Mouse (Mus musculus): ENCODE data around the gene Itga9. TPM values are rescaled to one million over a fixed set of nuclear protein-coding genes. Genes with fewer than 3 reads are reported as not detected.

The Itga9 gene
- polyA plus RNA-seq, 1 experiment, result 1.6 TPM

GRCm38 (mm10) chr9:118669696-118670095, 63.2 kb downstream of the Itga9 start:
- H3K27me3 ChIP-seq (ENCODE audit: control insufficient read depth, insufficient read depth, low read length), result no peaks in the 10 kb centered on the region
- no peak overlapping the region for H3K27ac ChIP-seq (ENCODE audit: insufficient read depth, low read length)
- 71% methylated on average over 3 of the region's 3 CpGs for WGBS

DNA sequence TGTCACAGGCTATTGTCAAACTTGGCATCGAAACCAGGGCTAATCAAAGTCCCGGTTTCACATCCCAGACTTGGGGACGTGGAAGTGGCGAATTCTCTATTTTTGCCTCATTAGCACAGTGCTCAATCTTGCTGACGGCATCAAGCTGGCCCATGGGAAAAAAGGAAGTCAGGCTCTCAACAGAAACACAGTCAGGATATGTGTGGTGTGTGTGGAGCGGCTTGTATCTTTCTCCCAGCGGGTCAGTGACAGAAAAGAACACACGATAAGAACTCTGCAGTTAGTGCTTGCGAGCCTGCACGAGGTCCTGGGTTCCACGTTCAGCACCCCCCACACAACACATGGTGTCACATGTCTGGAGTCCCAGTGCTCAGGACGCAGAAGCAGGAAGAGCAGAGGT, 67.8 kb downstream of the Itga9 start:
- TF ChIP-seq CTCF (IDR thresholded peaks at IDR 0.05; ENCODE audit: borderline replicate concordance, insufficient read depth, low read depth, low read length), result no peak
- TF ChIP-seq POLR2A (IDR thresholded peaks at IDR 0.05; ENCODE audit: borderline replicate concordance, insufficient read depth, low read length), result no peak
- Histone ChIP-seq H3K27me3 (ENCODE audit: control insufficient read depth, insufficient read depth, low read length) (no peaks in the 10 kb centered on the region), H3K27ac (ENCODE audit: insufficient read depth, low read length) (no peak overlapping the region), H3K4me1 (ENCODE audit: control insufficient read depth, insufficient read depth, low read length) (no peaks in the 10 kb centered on the region), H3K4me3 (replicated peaks; ENCODE audit: insufficient read depth, low read depth, low read length) (no peak overlapping the region)
- DNase-seq, result no peak
- 72% methylated on average over 12 of the region's 12 CpGs for WGBS

More at GRCm38 (mm10) chr9:118669696-118670095, 63.2 kb downstream of the Itga9 start:
- Histone ChIP-seq H3K4me1 (ENCODE audit: control insufficient read depth, insufficient read depth, low read length) (no peaks in the 10 kb centered on the region), H3K4me3 (replicated peaks; ENCODE audit: insufficient read depth, low read depth, low read length) (no peak overlapping the region)
- DNase-seq, result no peak
- no peak for TF ChIP-seq CTCF (IDR thresholded peaks at IDR 0.05; ENCODE audit: borderline replicate concordance, insufficient read depth, low read depth, low read length)
- no peak for TF ChIP-seq POLR2A (IDR thresholded peaks at IDR 0.05; ENCODE audit: borderline replicate concordance, insufficient read depth, low read length)

DNA sequence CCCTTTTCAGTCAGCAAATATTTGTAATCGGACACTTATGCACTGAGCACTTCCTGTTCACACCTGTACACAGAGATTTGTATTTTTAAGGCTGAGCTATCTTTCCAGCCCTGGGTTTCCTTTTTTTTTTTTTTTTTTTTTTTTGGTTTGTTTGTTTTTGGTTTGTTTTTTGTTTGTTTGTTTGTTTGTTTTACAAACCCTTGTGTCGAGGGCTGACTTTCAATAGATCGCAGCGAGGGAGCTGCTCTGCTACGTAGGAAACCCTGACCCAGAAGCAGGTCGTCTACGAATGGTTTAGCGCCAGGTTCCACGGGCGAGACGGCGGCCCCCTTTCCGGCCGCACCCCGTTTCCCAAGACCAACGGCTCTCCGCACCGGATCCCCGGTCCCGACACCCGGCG, 68.3 kb downstream of the Itga9 start:
- WGBS, result 90% methylated on average over 22 of the region's 22 CpGs
- no peaks in the 10 kb centered on the region for H3K4me1 ChIP-seq (ENCODE audit: control insufficient read depth, insufficient read depth, low read length)
- peak in 1 of 2 experiments; percentile 18 for DNase-seq
- no peak for TF ChIP-seq CTCF (IDR thresholded peaks at IDR 0.05; ENCODE audit: borderline replicate concordance, insufficient read depth, low read depth, low read length)
- no peak for TF ChIP-seq POLR2A (IDR thresholded peaks at IDR 0.05; ENCODE audit: borderline replicate concordance, insufficient read depth, low read length)
- H3K27me3 ChIP-seq (ENCODE audit: control insufficient read depth, insufficient read depth, low read length), result no peaks in the 10 kb centered on the region
- H3K27ac ChIP-seq (ENCODE audit: insufficient read depth, low read length), result no peak overlapping the region
- H3K4me3 ChIP-seq (replicated peaks; ENCODE audit: insufficient read depth, low read depth, low read length), result no peak overlapping the region

- H3K27ac ChIP-seq (ENCODE audit: insufficient read depth, low read length), result no peak overlapping the region
- TF ChIP-seq POLR2A (IDR thresholded peaks at IDR 0.05; ENCODE audit: borderline replicate concordance, insufficient read depth, low read length), result no peak
- TF ChIP-seq CTCF (IDR thresholded peaks at IDR 0.05; ENCODE audit: borderline replicate concordance, insufficient read depth, low read depth, low read length), result no peak
- H3K4me3 ChIP-seq (replicated peaks; ENCODE audit: insufficient read depth, low read depth, low read length), result no peak overlapping the region
- H3K27me3 ChIP-seq (ENCODE audit: control insufficient read depth, insufficient read depth, low read length), result no peaks in the 10 kb centered on the region
- DNase-seq, result no peak
- H3K4me1 ChIP-seq (ENCODE audit: control insufficient read depth, insufficient read depth, low read length), result no peaks in the 10 kb centered on the region
- 90% methylated on average over 8 of the region's 8 CpGs for WGBS
Observed at GRCm38 (mm10) chr9:118675573-118676170, 69.2 kb downstream of the Itga9 start.

DNA sequence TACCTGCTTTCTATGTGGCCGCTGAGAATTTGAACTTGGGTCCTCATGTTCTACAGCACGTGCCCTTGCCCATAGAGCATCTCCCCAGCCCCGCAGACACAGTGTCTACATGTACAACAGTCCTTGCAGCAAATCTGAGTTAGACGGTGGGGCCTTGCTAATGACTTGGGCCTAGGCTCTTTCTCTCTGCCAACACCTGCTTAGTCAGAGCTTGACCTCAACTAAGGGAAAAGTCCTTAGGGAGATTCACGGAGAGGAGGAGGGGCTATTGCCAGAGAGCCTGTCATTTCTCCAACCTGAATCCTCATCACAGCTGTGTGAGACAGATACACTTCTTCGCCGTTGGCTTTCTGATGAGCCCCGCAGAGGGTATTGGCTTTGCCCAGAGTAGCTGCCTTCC, 70.2 kb downstream of the Itga9 start:
- H3K4me3 ChIP-seq (replicated peaks; ENCODE audit: insufficient read depth, low read depth, low read length), result no peak overlapping the region
- no peaks in the 10 kb centered on the region for H3K27me3 ChIP-seq (ENCODE audit: control insufficient read depth, insufficient read depth, low read length)
- H3K4me1 ChIP-seq (ENCODE audit: control insufficient read depth, insufficient read depth, low read length), result no peaks in the 10 kb centered on the region
- H3K27ac ChIP-seq (ENCODE audit: insufficient read depth, low read length), result no peak overlapping the region
- 71% methylated on average over 8 of the region's 8 CpGs for WGBS
- DNase-seq, result no peak
- TF ChIP-seq CTCF (IDR thresholded peaks at IDR 0.05; ENCODE audit: borderline replicate concordance, insufficient read depth, low read depth, low read length), result no peak
- TF ChIP-seq POLR2A (IDR thresholded peaks at IDR 0.05; ENCODE audit: borderline replicate concordance, insufficient read depth, low read length), result no peak

- TF ChIP-seq CTCF (IDR thresholded peaks at IDR 0.05; ENCODE audit: borderline replicate concordance, insufficient read depth, low read depth, low read length), result no peak
- TF ChIP-seq POLR2A (IDR thresholded peaks at IDR 0.05; ENCODE audit: borderline replicate concordance, insufficient read depth, low read length), result no peak
- Histone ChIP-seq H3K4me1 (ENCODE audit: control insufficient read depth, insufficient read depth, low read length) (no peaks in the 10 kb centered on the region), H3K27me3 (ENCODE audit: control insufficient read depth, insufficient read depth, low read length) (no peaks in the 10 kb centered on the region), H3K4me3 (replicated peaks; ENCODE audit: insufficient read depth, low read depth, low read length) (no peak overlapping the region), H3K27ac (ENCODE audit: insufficient read depth, low read length) (no peak overlapping the region)
- 64% methylated on average over 9 of the region's 9 CpGs for WGBS
- DNase-seq, result no peak
Observed at GRCm38 (mm10) chr9:118677349-118677748, 70.9 kb downstream of the Itga9 start.

- Histone ChIP-seq H3K27ac (ENCODE audit: insufficient read depth, low read length) (no peak overlapping the region), H3K27me3 (ENCODE audit: control insufficient read depth, insufficient read depth, low read length) (no peaks in the 10 kb centered on the region), H3K4me1 (ENCODE audit: control insufficient read depth, insufficient read depth, low read length) (no peaks in the 10 kb centered on the region), H3K4me3 (replicated peaks; ENCODE audit: insufficient read depth, low read depth, low read length) (no peak overlapping the region)
- no peak for DNase-seq
- TF ChIP-seq POLR2A (IDR thresholded peaks at IDR 0.05; ENCODE audit: borderline replicate concordance, insufficient read depth, low read length) (no peak), CTCF (IDR thresholded peaks at IDR 0.05; ENCODE audit: borderline replicate concordance, insufficient read depth, low read depth, low read length) (no peak)
- WGBS, result 62% methylated on average over 15 of the region's 15 CpGs
Observed at GRCm38 (mm10) chr9:118678020-118678750, 71.7 kb downstream of the Itga9 start.

- Histone ChIP-seq H3K4me1 (ENCODE audit: control insufficient read depth, insufficient read depth, low read length) (no peaks in the 10 kb centered on the region), H3K4me3 (replicated peaks; ENCODE audit: insufficient read depth, low read depth, low read length) (no peak overlapping the region), H3K27me3 (ENCODE audit: control insufficient read depth, insufficient read depth, low read length) (no peaks in the 10 kb centered on the region), H3K27ac (ENCODE audit: insufficient read depth, low read length) (no peak overlapping the region)
- no peak for DNase-seq
- WGBS, result 76% methylated on average over 10 of the region's 10 CpGs
- no peak for TF ChIP-seq POLR2A (IDR thresholded peaks at IDR 0.05; ENCODE audit: borderline replicate concordance, insufficient read depth, low read length)
Observed at GRCm38 (mm10) chr9:118678759-118679158, 72.3 kb downstream of the Itga9 start.
